Mouse (Mus musculus) hindbrain, embryonic 10.5 days (tissue): ENCODE measurements around the gene Wnt2. TPM values are rescaled to one million over a fixed set of nuclear protein-coding genes. Genes with fewer than 3 reads are reported as not detected.

Experiments used
- DNase-seq: peaks from one replicate; pipeline ENCODE4 v3.0.0-alpha.2; 2017; ENCODE audit warnings: low spot score
- H3K27ac ChIP-seq: fragments of 300-500 bp; sonication (generic); 2 replicates; pipeline ENCODE4 v1.5.1; 2016; ENCODE audit warnings: mild to moderate bottlenecking, moderate library complexity
- H3K27me3 ChIP-seq: fragments of 300-500 bp; sonication (generic); 2 replicates; pipeline ENCODE4 v1.6.1; 2016; ENCODE audit warnings: mild to moderate bottlenecking; ENCODE audit not compliant: poor library complexity, insufficient read depth, severe bottlenecking
- H3K36me3 ChIP-seq: fragments of 300-500 bp; sonication (generic); 2 replicates; pipeline ENCODE4 v1.6.1; 2016; ENCODE audit warnings: mild to moderate bottlenecking, moderate library complexity
- H3K4me1 ChIP-seq: fragments of 300-500 bp; sonication (generic); replicated peaks from 2 replicates; pipeline ENCODE4 v1.6.1; 2016; ENCODE audit warnings: mild to moderate bottlenecking
- H3K4me3 ChIP-seq: fragments of 300-500 bp; sonication (generic); 2 replicates; pipeline ENCODE4 v1.5.1; 2016; ENCODE audit warnings: mild to moderate bottlenecking, moderate library complexity
- H3K9me3 ChIP-seq: fragments of 300-500 bp; sonication (generic); 2 replicates; pipeline ENCODE4 v1.6.1; 2016; ENCODE audit warnings: mild to moderate bottlenecking, moderate library complexity
- WGBS: fragments of 180-500 bp; shearing (Covaris S2); methylation state at CpG from one replicate; pipeline ENCODE4 v1.1.7; 2016; 5-methylcytosine and 5-hydroxymethylcytosine counted together
- polyA plus RNA-seq: library from polyadenylated mRNA; unstranded; fragments of >200 nt; fragmentation: Nextera tagmentation; extraction: Ambion mirVana; gene quantifications from 2 replicates; pipeline ENCODE4 v1.2.1, GENCODE M21; 2016

Gene Wnt2
- polyA plus RNA-seq, 1 experiment from 2014 or later, result 1.0 TPM

DNA sequence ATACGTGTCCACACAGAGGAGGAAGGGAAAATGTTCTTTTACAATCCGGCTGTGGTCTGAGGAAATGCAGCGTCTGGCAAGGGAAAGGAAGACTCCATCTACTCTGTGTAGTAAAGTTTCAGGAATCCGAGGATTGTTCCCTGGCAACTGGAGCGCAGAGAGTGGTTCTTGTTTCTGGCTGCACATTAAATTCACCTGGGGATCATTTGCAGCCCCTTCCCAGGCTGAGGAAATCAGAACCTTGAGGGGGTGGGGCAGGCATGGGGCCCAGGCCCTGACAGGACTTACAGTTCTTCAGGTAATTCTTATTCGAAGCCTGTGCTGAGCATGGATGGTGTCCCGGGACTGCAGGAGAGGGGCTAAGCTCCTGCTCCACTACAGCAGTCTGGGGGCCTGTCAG, 17.0 kb downstream of the Wnt2 start:
- no peaks in the 10 kb centered on the region for H3K27me3 ChIP-seq
- H3K4me3 ChIP-seq, result no peak overlapping the region
- H3K9me3 ChIP-seq, result no peaks in the 10 kb centered on the region
- WGBS, result 78% methylated on average over 7 of the region's 7 CpGs
- H3K27ac ChIP-seq, result no peak overlapping the region
- DNase-seq, result no peak
- H3K4me1 ChIP-seq, result peaks cover 6% of the 10 kb centered on the region
- H3K36me3 ChIP-seq, result no peaks in the 10 kb centered on the region

GRCm38 (mm10) chr6:18007356-18007755, 23.0 kb downstream of the Wnt2 start:
- no peaks in the 10 kb centered on the region for H3K9me3 ChIP-seq
- no peaks in the 10 kb centered on the region for H3K4me1 ChIP-seq
- H3K27ac ChIP-seq, result no peak overlapping the region
- H3K27me3 ChIP-seq, result no peaks in the 10 kb centered on the region
- WGBS, result 85% methylated on average over 3 of the region's 3 CpGs
- H3K4me3 ChIP-seq, result no peak overlapping the region
- DNase-seq, result no peak
- H3K36me3 ChIP-seq, result no peaks in the 10 kb centered on the region

DNA sequence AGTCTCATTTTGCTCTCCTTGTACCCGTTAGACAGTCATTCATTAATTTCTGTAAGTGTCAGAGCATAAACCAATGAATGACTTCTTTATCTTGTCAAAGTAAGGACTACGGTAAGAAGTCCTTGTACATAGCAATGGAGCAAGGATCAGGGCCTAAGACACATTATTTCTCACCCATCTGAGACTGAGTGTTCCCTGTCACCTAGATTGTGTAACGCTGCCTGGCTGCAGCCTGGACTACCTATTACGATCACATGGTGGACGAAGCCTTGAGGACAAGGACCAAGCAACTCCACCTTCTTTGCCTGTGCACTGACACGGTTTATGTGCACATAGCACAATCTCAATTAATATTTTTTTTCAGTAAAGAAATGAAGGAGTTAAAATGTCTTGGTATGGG, 28.3 kb downstream of the Wnt2 start:
- no peak for DNase-seq
- Histone ChIP-seq H3K9me3 (no peaks in the 10 kb centered on the region), H3K36me3 (no peaks in the 10 kb centered on the region), H3K4me3 (no peak overlapping the region), H3K4me1 (no peaks in the 10 kb centered on the region), H3K27ac (no peak overlapping the region), H3K27me3 (no peaks in the 10 kb centered on the region)
- WGBS, result 92% methylated on average over 6 of the region's 6 CpGs

GRCm38 (mm10) chr6:17998497-17998896, 31.9 kb downstream of the Wnt2 start:
- 82% methylated on average over 4 of the region's 4 CpGs for WGBS

DNA sequence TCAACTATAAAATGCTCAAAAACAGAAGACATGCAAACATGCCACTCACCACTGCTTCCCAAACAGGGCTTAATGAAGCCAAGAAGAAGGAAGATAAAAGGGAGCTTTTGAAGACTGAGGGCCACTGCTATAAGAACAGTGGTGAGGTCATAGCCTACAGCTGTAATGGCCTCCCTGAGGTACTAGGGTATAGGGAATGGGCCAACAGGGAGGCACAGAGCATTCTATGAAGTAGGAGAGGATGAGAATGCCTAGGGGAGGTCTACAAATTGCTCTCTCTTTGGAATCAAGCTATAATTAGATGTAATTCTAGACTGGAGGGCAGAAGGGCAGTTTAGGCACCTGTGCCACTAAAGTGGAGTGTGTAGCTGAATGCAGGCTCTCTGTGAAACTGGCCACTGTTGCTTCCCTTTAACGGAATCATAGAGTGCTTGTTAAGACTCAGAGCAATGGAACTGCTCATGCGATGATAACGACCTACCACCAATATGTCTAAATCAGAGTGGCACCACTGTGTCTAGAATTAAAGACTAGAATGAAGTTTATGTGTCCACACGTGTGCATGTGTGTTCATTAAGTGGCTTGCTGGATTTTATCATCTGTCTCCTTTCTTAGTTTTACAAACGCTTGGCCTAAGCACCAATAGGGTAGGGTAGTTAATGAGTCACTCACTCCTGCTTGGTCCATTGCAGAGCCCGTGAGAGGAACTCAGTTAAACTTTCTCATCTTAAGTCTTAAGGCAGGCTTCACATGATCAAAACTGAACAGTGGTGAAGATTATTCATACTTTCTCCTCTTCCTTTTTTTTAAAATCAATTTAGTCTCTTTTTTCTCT, 35.2 kb downstream of the Wnt2 start:
- WGBS, result 75% methylated on average over 6 of the region's 6 CpGs
- DNase-seq, result no peak
- Histone ChIP-seq H3K36me3 (no peaks in the 10 kb centered on the region), H3K4me3 (no peak overlapping the region), H3K27ac (no peak overlapping the region), H3K27me3 (no peaks in the 10 kb centered on the region), H3K9me3 (no peaks in the 10 kb centered on the region), H3K4me1 (peaks cover 9% of the 10 kb centered on the region)

More at GRCm38 (mm10) chr6:17998497-17998896, 31.9 kb downstream of the Wnt2 start:
- Histone ChIP-seq H3K27ac (no peak overlapping the region), H3K4me1 (peaks cover 5% of the 10 kb centered on the region; the same call in 1 of the 2 replicates), H3K4me3 (no peak overlapping the region), H3K36me3 (no peaks in the 10 kb centered on the region), H3K27me3 (no peaks in the 10 kb centered on the region), H3K9me3 (no peaks in the 10 kb centered on the region)
- no peak for DNase-seq

- Histone ChIP-seq H3K4me3 (no peak overlapping the region), H3K27me3 (no peaks in the 10 kb centered on the region), H3K36me3 (no peaks in the 10 kb centered on the region), H3K9me3 (no peaks in the 10 kb centered on the region), H3K4me1 (peaks cover 9% of the 10 kb centered on the region), H3K27ac (0 out of 2 replicates have a peak overlapping the region, but pooled peaks have one; percentile 2)
- no peak for DNase-seq
- 66% methylated on average over 7 of the region's 7 CpGs for WGBS
Observed at GRCm38 (mm10) chr6:17991625-17992024, 38.8 kb downstream of the Wnt2 start.

- Histone ChIP-seq H3K4me1 (peaks cover 9% of the 10 kb centered on the region), H3K9me3 (no peaks in the 10 kb centered on the region), H3K36me3 (no peaks in the 10 kb centered on the region), H3K27me3 (no peaks in the 10 kb centered on the region), H3K4me3 (no peak overlapping the region), H3K27ac (no peak overlapping the region)
- no peak for DNase-seq
- 93% methylated on average over 9 of the region's 9 CpGs for WGBS
Observed at GRCm38 (mm10) chr6:17990173-17991028, 40.0 kb downstream of the Wnt2 start.

DNA sequence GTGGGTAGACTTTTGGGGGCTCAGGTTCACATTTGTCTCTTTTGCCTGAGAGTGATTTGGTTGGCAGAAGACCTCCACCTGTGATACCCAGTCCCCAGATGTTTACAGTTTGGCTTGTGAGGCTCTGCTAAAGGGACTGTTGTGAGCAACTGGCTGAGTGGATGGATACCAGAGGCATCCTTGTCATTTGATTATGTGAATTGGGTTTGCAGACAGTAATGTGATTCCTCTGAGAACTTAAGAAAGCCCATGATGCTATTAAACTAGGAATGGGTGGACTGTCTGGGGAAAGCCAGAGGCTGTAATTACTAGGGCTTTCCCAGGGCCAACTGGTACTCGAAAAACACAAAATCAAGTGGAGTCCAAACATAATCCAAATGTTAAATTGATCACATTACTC, 51.0 kb downstream of the Wnt2 start:
- 78% methylated on average over 1 of the region's 1 CpGs for WGBS
- Histone ChIP-seq H3K36me3 (no peaks in the 10 kb centered on the region), H3K4me3 (no peak overlapping the region), H3K4me1 (no peaks in the 10 kb centered on the region), H3K9me3 (no peaks in the 10 kb centered on the region), H3K27ac (no peak overlapping the region), H3K27me3 (no peaks in the 10 kb centered on the region)
- DNase-seq, result no peak

- Histone ChIP-seq H3K36me3 (no peaks in the 10 kb centered on the region), H3K4me1 (no peaks in the 10 kb centered on the region), H3K27ac (no peak overlapping the region), H3K4me3 (no peak overlapping the region), H3K9me3 (no peaks in the 10 kb centered on the region), H3K27me3 (no peaks in the 10 kb centered on the region)
- no peak for DNase-seq
- 92% methylated on average over 3 of the region's 3 CpGs for WGBS
Observed at GRCm38 (mm10) chr6:17978881-17979280, 51.5 kb downstream of the Wnt2 start.

DNA sequence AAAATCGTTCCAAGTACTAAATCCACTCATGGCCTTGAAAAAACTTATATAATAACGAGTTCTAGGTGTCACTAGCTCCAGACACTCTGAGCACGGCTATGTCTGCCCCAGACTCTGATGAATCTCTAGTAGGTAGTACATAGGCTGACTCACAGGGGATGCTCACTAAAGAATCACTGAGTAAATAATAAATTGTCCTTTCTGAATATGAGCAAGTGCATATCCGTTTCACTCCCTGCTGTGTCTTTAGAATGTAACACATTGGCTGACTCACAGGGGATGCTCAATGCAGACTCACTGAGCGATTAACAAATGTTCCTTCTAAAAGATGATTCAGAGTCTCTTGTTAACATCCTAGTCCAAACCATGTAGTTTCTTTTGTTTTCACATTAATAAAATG, 52.1 kb downstream of the Wnt2 start:
- DNase-seq, result no peak
- H3K9me3 ChIP-seq, result no peaks in the 10 kb centered on the region
- no peak overlapping the region for H3K4me3 ChIP-seq
- H3K4me1 ChIP-seq, result no peaks in the 10 kb centered on the region
- 82% methylated on average over 5 of the region's 5 CpGs for WGBS
- no peaks in the 10 kb centered on the region for H3K27me3 ChIP-seq
- H3K27ac ChIP-seq, result no peak overlapping the region
- H3K36me3 ChIP-seq, result no peaks in the 10 kb centered on the region

DNA sequence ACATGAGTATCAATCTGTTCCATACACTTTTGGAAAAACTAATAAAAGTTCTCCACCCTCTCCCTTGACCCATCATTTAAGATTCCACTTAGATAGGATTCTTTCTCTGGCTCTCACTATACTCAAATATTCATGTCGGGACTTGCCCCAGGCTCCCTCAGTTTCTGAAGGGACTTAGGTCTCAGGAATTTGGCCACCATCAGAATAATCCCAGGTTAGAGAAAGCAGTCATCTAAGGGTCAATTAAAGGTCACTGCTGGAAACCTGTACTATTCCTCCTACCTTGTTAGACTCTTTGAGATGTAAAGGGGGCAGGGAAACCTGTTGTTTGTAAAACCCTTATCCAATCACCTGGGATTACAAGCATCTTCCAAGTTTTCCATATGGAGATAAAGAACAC, 53.2 kb downstream of the Wnt2 start:
- WGBS, result 53% methylated on average over 1 of the region's 1 CpGs
- H3K27ac ChIP-seq, result no peak overlapping the region
- no peak overlapping the region for H3K4me3 ChIP-seq

GRCm38 (mm10) chr6:17974416-17974815, 56.0 kb downstream of the Wnt2 start:
- Histone ChIP-seq H3K27me3 (no peaks in the 10 kb centered on the region), H3K4me3 (no peak overlapping the region), H3K9me3 (no peaks in the 10 kb centered on the region), H3K36me3 (no peaks in the 10 kb centered on the region), H3K27ac (no peak overlapping the region), H3K4me1 (no peaks in the 10 kb centered on the region)
- WGBS, result 86% methylated on average over 3 of the region's 3 CpGs
- DNase-seq, result no peak

More for the DNA sequence above, 53.2 kb downstream of the Wnt2 start:
- Histone ChIP-seq H3K4me1 (no peaks in the 10 kb centered on the region), H3K9me3 (no peaks in the 10 kb centered on the region), H3K36me3 (no peaks in the 10 kb centered on the region), H3K27me3 (no peaks in the 10 kb centered on the region)
- no peak for DNase-seq

- no peak for DNase-seq
- H3K27ac ChIP-seq, result no peak overlapping the region
- no peak overlapping the region for H3K4me3 ChIP-seq
- no peaks in the 10 kb centered on the region for H3K9me3 ChIP-seq
- H3K4me1 ChIP-seq, result 0 out of 2 replicates have a peak, but pooled peaks cover 2% of the 10 kb centered on the region
- no peaks in the 10 kb centered on the region for H3K27me3 ChIP-seq
- no peaks in the 10 kb centered on the region for H3K36me3 ChIP-seq
Observed at GRCm38 (mm10) chr6:17971393-17971792, 59.0 kb downstream of the Wnt2 start.
